Mouse (Mus musculus) testis, adult 2 months (tissue): ENCODE measurements around the gene Cyp26b1. TPM values are rescaled to one million over a fixed set of nuclear protein-coding genes. Genes with fewer than 3 reads are reported as not detected.

ENCODE experiments used
- H3K27ac ChIP-seq: fragments of 200-500 bp; 2 replicates; pipeline ENCODE4 v1.5.1; 2012; ENCODE audit warnings: low read depth, low read length; ENCODE audit not compliant: control insufficient read depth, insufficient read depth
- H3K27me3 ChIP-seq: fragments of 200-500 bp; 2 replicates; pipeline ENCODE4 v1.6.1; 2012; ENCODE audit warnings: mild to moderate bottlenecking, low read length, moderate library complexity; ENCODE audit not compliant: control insufficient read depth, insufficient read depth
- H3K36me3 ChIP-seq: fragments of 200-500 bp; 2 replicates; pipeline ENCODE4 v1.6.1; 2012; ENCODE audit warnings: mild to moderate bottlenecking, low read length; ENCODE audit not compliant: control insufficient read depth, insufficient read depth
- H3K4me1 ChIP-seq: fragments of 200-500 bp; 2 replicates; pipeline ENCODE4 v1.6.1; 2012; ENCODE audit warnings: low read length; ENCODE audit not compliant: control insufficient read depth, insufficient read depth
- H3K4me3 ChIP-seq: fragments of 200-500 bp; 2 replicates; pipeline ENCODE4 v1.5.1; 2012; ENCODE audit warnings: low read depth, mild to moderate bottlenecking, low read length, moderate library complexity, mixed read lengths; ENCODE audit not compliant: control insufficient read depth
- CTCF ChIP-seq: fragments of 200-500 bp; IDR thresholded peaks from 2 replicates; pipeline ENCODE4 v1.5.1; 2012; ENCODE audit warnings: low read depth, mild to moderate bottlenecking, inconsistent platforms, low read length, moderate library complexity; ENCODE audit not compliant: control insufficient read depth, insufficient read depth, insufficient replicate concordance
- POLR2A ChIP-seq: fragments of 200-500 bp; IDR thresholded peaks from 2 replicates; pipeline ENCODE4 v1.6.1; 2012; ENCODE audit warnings: low read depth, mild to moderate bottlenecking, inconsistent platforms, low read length, moderate library complexity; ENCODE audit not compliant: control insufficient read depth
- polyA plus RNA-seq: library from polyadenylated mRNA; depleted of rRNA; stranded (reverse); fragments of >200 nt; gene quantifications from 2 replicates; pipeline ENCODE4 v1.2.3, GENCODE M21; 2012

Cyp26b1 gene
- polyA plus RNA-seq, 1 experiment: 14.0 TPM

- Histone ChIP-seq H3K27ac (no peak overlapping the region), H3K4me1 (peaks cover 3% of the 10 kb centered on the region), H3K36me3 (no peaks in the 10 kb centered on the region), H3K4me3 (no peak overlapping the region), H3K27me3 (no peaks in the 10 kb centered on the region)
- TF ChIP-seq CTCF (no peak), POLR2A (no peak)
These were observed 918 bp upstream of the Cyp26b1 start for GRCm38 (mm10) chr6:84594626-84595025.

- Histone ChIP-seq H3K4me3 (no peak overlapping the region), H3K27me3 (no peaks in the 10 kb centered on the region)
These were observed 2.6 kb downstream of the Cyp26b1 start for GRCm38 (mm10) chr6:84590961-84591745.

GRCm38 (mm10) chr6:84589742-84590686 is 3.7 kb downstream of the Cyp26b1 start:
- peak; percentile 72 for TF ChIP-seq CTCF
- no peak for TF ChIP-seq POLR2A
- Histone ChIP-seq H3K4me3 (no peak overlapping the region; the same call in 1 of the 2 replicates), H3K36me3 (no peaks in the 10 kb centered on the region), H3K4me1 (peaks cover 23% of the 10 kb centered on the region), H3K27ac (no peak overlapping the region), H3K27me3 (peaks cover 2% of the 10 kb centered on the region; the same call in 1 of the 2 replicates)

More at GRCm38 (mm10) chr6:84590961-84591745, 2.6 kb downstream of the Cyp26b1 start:
- Histone ChIP-seq H3K4me1 (peaks cover 17% of the 10 kb centered on the region), H3K27ac (no peak overlapping the region), H3K36me3 (no peaks in the 10 kb centered on the region)
- TF ChIP-seq POLR2A (no peak), CTCF (no peak)

GRCm38 (mm10) chr6:84588895-84589652 is 4.6 kb downstream of the Cyp26b1 start:
- no peaks in the 10 kb centered on the region for H3K36me3 ChIP-seq
- peak overlapping the region; percentile 50 for H3K4me3 ChIP-seq
- peaks cover 2% of the 10 kb centered on the region; the same call in 1 of the 2 replicates for H3K27me3 ChIP-seq
- H3K4me1 ChIP-seq: peaks cover 25% of the 10 kb centered on the region
- no peak overlapping the region for H3K27ac ChIP-seq
- no peak for TF ChIP-seq CTCF
- no peak for TF ChIP-seq POLR2A

GRCm38 (mm10) chr6:84588221-84588894 is 5.3 kb downstream of the Cyp26b1 start:
- peak overlapping the region; percentile 34; the same call in 1 of the 2 replicates for H3K27ac ChIP-seq
- no peak for TF ChIP-seq CTCF

GRCm38 (mm10) chr6:84587471-84588101 is 6.1 kb downstream of the Cyp26b1 start:
- Histone ChIP-seq H3K36me3 (no peaks in the 10 kb centered on the region), H3K27ac (peak overlapping the region; percentile 77), H3K4me3 (peak overlapping the region; percentile 80), H3K4me1 (peaks cover 35% of the 10 kb centered on the region), H3K27me3 (peaks cover 2% of the 10 kb centered on the region; the same call in 1 of the 2 replicates)
- TF ChIP-seq CTCF (no peak), POLR2A (no peak)

More at GRCm38 (mm10) chr6:84588221-84588894, 5.3 kb downstream of the Cyp26b1 start:
- Histone ChIP-seq H3K4me1 (peaks cover 32% of the 10 kb centered on the region), H3K27me3 (peaks cover 2% of the 10 kb centered on the region; the same call in 1 of the 2 replicates), H3K4me3 (peak overlapping the region; percentile 80), H3K36me3 (no peaks in the 10 kb centered on the region)
